Comparison of ENCODE assay signal across 8 mouse cellular contexts in the genomic region with DNA sequence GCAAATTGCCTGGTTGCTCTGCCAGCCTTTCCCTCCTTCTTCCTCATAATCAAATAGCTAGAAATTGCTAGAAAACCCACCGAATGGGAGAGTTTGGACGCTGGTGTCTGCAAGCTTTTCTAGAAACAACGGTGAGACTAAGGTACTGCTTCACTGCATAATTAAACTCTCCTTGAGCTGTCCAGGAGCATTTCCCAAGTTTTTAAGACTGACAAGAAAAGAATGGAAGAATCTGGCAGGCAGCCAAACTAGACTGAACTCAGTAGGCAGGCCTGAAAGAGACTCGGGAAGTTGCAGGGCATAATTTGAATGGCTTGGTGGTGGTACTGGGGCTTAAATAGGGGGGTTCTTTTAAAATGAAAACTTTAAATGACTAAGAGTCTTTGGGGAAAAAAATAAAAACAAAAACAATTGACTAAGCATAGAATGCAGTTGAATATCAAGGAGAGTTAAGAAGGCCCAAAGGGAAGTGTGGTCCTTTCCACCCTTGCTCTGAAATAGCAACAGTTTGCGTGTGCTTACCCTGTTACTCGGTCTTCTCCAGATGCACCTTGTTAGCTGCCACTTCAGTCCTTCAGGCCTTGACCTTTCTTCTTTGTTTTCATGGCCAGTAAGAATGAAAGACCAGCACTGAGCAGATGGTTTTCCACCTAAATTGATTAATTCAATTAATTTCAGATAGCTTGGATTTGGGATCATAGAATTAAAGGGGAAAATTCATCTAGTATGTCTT. TPM values are rescaled to one million over a fixed set of nuclear protein-coding genes. Genes with fewer than 3 reads are reported as not detected.
DNase-seq lines count a peak whose midpoint lies in the region; ATAC-seq and TF ChIP-seq lines count a peak whose summit lies in the region.

No protein-coding gene starts in this region.

- ATAC-seq in kidney, embryonic 15.5 days (replicated peaks; ENCODE audit: low FRiP score) = no peak
- no peak for ATAC-seq in stomach, postnatal 0 days (ENCODE audit: low FRiP score, low TSS enrichment)

- H3K4me3 ChIP-seq in kidney, adult 2 months (ENCODE audit: insufficient read depth, low read depth, low read length) = peak overlapping the region; percentile 21; the same call in 1 of the 2 replicates
- H3K4me3 ChIP-seq in heart, embryonic 10.5 days = peak overlapping the region; percentile 87; the same call in 1 of the 2 replicates
- peak overlapping the region; percentile 72 for H3K4me3 ChIP-seq in kidney, embryonic 15.5 days (replicated peaks)
- peak overlapping the region; percentile 69 for H3K4me3 ChIP-seq in stomach, postnatal 0 days (ENCODE audit: low read depth, low read length)

- no peaks in the 10 kb centered on the region for H3K9me3 ChIP-seq in heart, embryonic 10.5 days
- no peaks in the 10 kb centered on the region for H3K9me3 ChIP-seq in kidney, embryonic 15.5 days (replicated peaks)
- H3K9me3 ChIP-seq in stomach, postnatal 0 days (ENCODE audit: control insufficient read depth, low read length) = no peaks in the 10 kb centered on the region

- peak overlapping the region; percentile 7; the same call in 1 of the 2 replicates for H3K9ac ChIP-seq in kidney, embryonic 15.5 days
- H3K9ac ChIP-seq in stomach, postnatal 0 days (ENCODE audit: low read length) = no peak overlapping the region

- H3K4me2 ChIP-seq in kidney, embryonic 15.5 days = peak overlapping the region; percentile 84
- H3K4me2 ChIP-seq in stomach, postnatal 0 days (replicated peaks; ENCODE audit: low read depth) = peak overlapping the region; percentile 69

- H3K27ac ChIP-seq in kidney, adult 2 months (ENCODE audit: insufficient read depth, low read depth, low read length) = peak overlapping the region; percentile 29; the same call in 1 of the 2 replicates
- H3K27ac ChIP-seq in heart, embryonic 10.5 days = peak overlapping the region; percentile 94; the same call in 1 of the 2 replicates
- peak overlapping the region; percentile 87 for H3K27ac ChIP-seq in kidney, embryonic 15.5 days
- no peak overlapping the region for H3K27ac ChIP-seq in stomach, postnatal 0 days (replicated peaks)

- WGBS in kidney, adult 2 months = 42% methylated on average over 6 of the region's 6 CpGs
- 39% methylated on average over 6 of the region's 6 CpGs for WGBS in heart, embryonic 10.5 days
- 29% methylated on average over 6 of the region's 6 CpGs for WGBS in kidney, embryonic 15.5 days
- WGBS in stomach, postnatal 0 days = 27% methylated on average over 6 of the region's 6 CpGs

- no peaks in the 10 kb centered on the region for H3K36me3 ChIP-seq in kidney, adult 2 months (ENCODE audit: control insufficient read depth, insufficient read depth, low read length)
- no peaks in the 10 kb centered on the region for H3K36me3 ChIP-seq in heart, embryonic 10.5 days
- H3K36me3 ChIP-seq in kidney, embryonic 15.5 days = no peaks in the 10 kb centered on the region
- no peaks in the 10 kb centered on the region for H3K36me3 ChIP-seq in stomach, postnatal 0 days (ENCODE audit: control insufficient read depth, insufficient read depth, low read length)

- H3K27me3 ChIP-seq in kidney, adult 2 months (replicated peaks; ENCODE audit: control insufficient read depth, insufficient read depth, low read length) = no peaks in the 10 kb centered on the region
- H3K27me3 ChIP-seq in heart, embryonic 10.5 days (ENCODE audit: insufficient read depth, poor library complexity, severe bottlenecking) = no peaks in the 10 kb centered on the region
- no peaks in the 10 kb centered on the region for H3K27me3 ChIP-seq in kidney, embryonic 15.5 days
- no peaks in the 10 kb centered on the region for H3K27me3 ChIP-seq in stomach, postnatal 0 days (ENCODE audit: control insufficient read depth, insufficient read depth, low read length)

- TF ChIP-seq CTCF in kidney, adult 2 months (conservative IDR thresholded peaks at IDR 0.05; ENCODE audit: insufficient read depth, insufficient read length, low read depth, low read length) = no peak
- TF ChIP-seq CTCF in stomach, postnatal 0 days (IDR thresholded peaks at IDR 0.05; ENCODE audit: low read depth) = no peak

- DNase-seq in kidney, adult 2 months = peak; percentile 60
- DNase-seq in kidney, adult 11 months = no peak
- DNase-seq in cerebellum, postnatal 14 days = peak; percentile 36 to 41
- no peak for DNase-seq in heart, embryonic 10.5 days (ENCODE audit: low spot score)
- peak; percentile 63 for DNase-seq in mesoderm, embryonic 11.5 days (ENCODE audit: low read depth, low spot score)
- DNase-seq in stomach, postnatal 0 days (ENCODE audit: low spot score) = peak; percentile 17
- DNase-seq in frontal cortex, postnatal 14 days (ENCODE audit: low spot score in 2 of 2) = no peak

- no peak for TF ChIP-seq EP300 in stomach, postnatal 0 days (optimal IDR thresholded peaks at IDR 0.05)

- no peak for TF ChIP-seq POLR2A in kidney, adult 2 months (IDR thresholded peaks at IDR 0.05; ENCODE audit: low read depth, low read length)

- no peaks in the 10 kb centered on the region for H3K4me1 ChIP-seq in kidney, adult 2 months (ENCODE audit: control insufficient read depth, insufficient read depth, low read length)
- peaks cover 27% of the 10 kb centered on the region for H3K4me1 ChIP-seq in heart, embryonic 10.5 days
- H3K4me1 ChIP-seq in kidney, embryonic 15.5 days = peaks cover 14% of the 10 kb centered on the region
- H3K4me1 ChIP-seq in stomach, postnatal 0 days (replicated peaks; ENCODE audit: control insufficient read depth, insufficient read depth) = no peaks in the 10 kb centered on the region

RNA-seq across cellular contexts. Expression of gene Gulp1, which starts 2.0 kb away (rescaled TPM):
- polyA plus RNA-seq in kidney, adult 2 months (2012; rRNA removed) = 3.2 and 3.3 TPM in 2 replicates
- polyA plus RNA-seq in heart, embryonic 10.5 days (2016; fragmentation: Nextera tagmentation; extraction: Ambion mirVana) = 15.6 TPM in 2 replicates
- 24.4 and 24.6 TPM in 2 replicates for polyA plus RNA-seq in kidney, embryonic 15.5 days (2015; fragmentation: Nextera tagmentation; extraction: Ambion mirVana)
- polyA plus RNA-seq in stomach, postnatal 0 days (2015; fragmentation: Nextera tagmentation; extraction: Ambion mirVana) = 11.4 and 11.8 TPM in 2 replicates

Comparison
In these comparisons a context has a peak if more than half of its experiments do, and no peak if none do; other contexts are left out.
1. DNase-seq: peak in kidney, adult 2 months (single experiment), cerebellum, postnatal 14 days (2 of 2), mesoderm, embryonic 11.5 days (single experiment) and stomach, postnatal 0 days (single experiment); none in kidney, adult 11 months (single experiment), heart, embryonic 10.5 days (single experiment) and frontal cortex, postnatal 14 days (0 of 2).
2. H3K4me3 ChIP-seq: peak in every context shown above with its lines; median percentile 87 in heart, embryonic 10.5 days; 72 in kidney, embryonic 15.5 days; 69 in stomach, postnatal 0 days; 21 in kidney, adult 2 months.